Mouse (Mus musculus) small intestine, adult 2 months (tissue): ENCODE data around the gene Cct5.

Experiments
- CTCF ChIP-seq: fragments of 200-500 bp; IDR thresholded peaks from 2 replicates; pipeline ENCODE4 v1.5.1; 2012; ENCODE audit warnings: low read depth, mild to moderate bottlenecking, control low read depth, inconsistent platforms, low read length, moderate library complexity, mixed read lengths; ENCODE audit not compliant: insufficient replicate concordance, insufficient read length; ENCODE audit errors: extremely low read depth
- POLR2A ChIP-seq: fragments of 200-500 bp; IDR thresholded peaks from 2 replicates; pipeline ENCODE4 v1.6.1; 2012; ENCODE audit warnings: low read depth, mild to moderate bottlenecking, control low read depth, inconsistent platforms, low read length, moderate library complexity

GRCm38 (mm10) chr15:31603113-31603512 lies 1.5 kb upstream of the Cct5 start:
- TF ChIP-seq CTCF (no peak), POLR2A (no peak)
